Mouse (Mus musculus): Measurements from ENCODE around the gene Tmem120b. TPM values are rescaled to one million over a fixed set of nuclear protein-coding genes. Genes with fewer than 3 reads are reported as not detected.

Gene Tmem120b
- total and polyA plus RNA-seq, 3 experiments: 5.6 to 6.8 TPM; not detected in 1

DNA sequence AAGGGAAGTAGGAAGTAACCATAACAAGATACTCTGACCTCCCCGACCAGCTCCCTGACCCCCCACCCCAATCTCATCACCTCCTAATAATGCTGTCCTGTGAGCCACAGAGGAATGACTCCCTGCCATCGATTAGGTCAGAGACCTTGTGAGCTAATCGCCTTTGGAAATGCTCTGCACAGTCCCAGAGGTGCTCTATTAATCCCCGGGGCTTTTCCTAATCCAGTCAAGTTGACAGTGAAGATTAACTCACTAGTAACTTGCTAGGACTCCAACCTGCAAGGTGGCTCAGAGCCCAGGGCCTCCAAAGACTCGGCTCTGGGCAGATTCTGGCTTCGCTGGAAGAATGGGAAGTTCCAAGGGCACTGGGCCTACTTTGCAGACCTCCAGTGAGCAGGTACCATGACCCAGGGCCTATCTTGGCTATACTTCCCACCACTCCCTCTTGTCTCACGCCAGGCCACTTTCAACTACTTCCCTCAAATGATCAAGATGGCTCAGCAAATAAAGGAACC is 34.5 kb upstream of the Tmem120b start:
- Histone ChIP-seq H3K9me3 (replicated peaks; ENCODE audit: insufficient read depth, low read length) (no peaks in the 10 kb centered on the region), H3K79me2 (ENCODE audit: control insufficient read depth, insufficient read depth, low read length, poor library complexity) (no peaks in the 10 kb centered on the region), H3K9ac (ENCODE audit: control insufficient read depth, low read depth, low read length, poor library complexity, severe bottlenecking) (no peak overlapping the region), H3K4me1 (ENCODE audit: control insufficient read depth in 1 of 2, insufficient read depth in 2 of 2, low read length in 2 of 2) (peaks cover 2 to 27% of the 10 kb centered on the region in 2 experiments; a peak in 3 of 4 replicates), H3K27ac (ENCODE audit: control insufficient read depth, low read depth, low read length) (no peak overlapping the region), H3K36me3 (ENCODE audit: control insufficient read depth in 1 of 2, insufficient read depth in 2 of 2, low read length in 2 of 2) (peaks cover 0 to 8% of the 10 kb centered on the region in 2 experiments; a peak in 2 of 4 replicates), H3K27me3 (ENCODE audit: control insufficient read depth in 1 of 2, insufficient read depth in 2 of 2, low read length in 2 of 2) (no peaks in the 10 kb centered on the region), H3K4me3 (ENCODE audit: control insufficient read depth in 1 of 2, insufficient read depth in 1 of 2, low read depth in 2 of 2, low read length in 2 of 2) (no peak overlapping the region)
- TF ChIP-seq UBTF (IDR thresholded peaks at IDR 0.05; ENCODE audit: borderline replicate concordance, insufficient read depth, low read depth, low read length): no peak
- no peak for TF ChIP-seq SMC3 (IDR thresholded peaks at IDR 0.05; ENCODE audit: low read depth, low read length)
- TF ChIP-seq MYB (IDR thresholded peaks at IDR 0.05; ENCODE audit: low read depth, low read length): no peak
- TF ChIP-seq RCOR1 (IDR thresholded peaks at IDR 0.05; ENCODE audit: low read depth, low read length): no peak
- TF ChIP-seq TBP (IDR thresholded peaks at IDR 0.05; ENCODE audit: low read depth, low read length): no peak
- no peak for TF ChIP-seq MYC (IDR thresholded peaks at IDR 0.05; ENCODE audit: low read depth, low read length)
- no peak for TF ChIP-seq GABPA (IDR thresholded peaks at IDR 0.05; ENCODE audit: low read depth, low read length)
- TF ChIP-seq E2F4 (IDR thresholded peaks at IDR 0.05; ENCODE audit: borderline replicate concordance, low read depth, low read length): no peak
- DNase-seq (ENCODE audit: low read depth, low spot score): peak; percentile 34

DNA sequence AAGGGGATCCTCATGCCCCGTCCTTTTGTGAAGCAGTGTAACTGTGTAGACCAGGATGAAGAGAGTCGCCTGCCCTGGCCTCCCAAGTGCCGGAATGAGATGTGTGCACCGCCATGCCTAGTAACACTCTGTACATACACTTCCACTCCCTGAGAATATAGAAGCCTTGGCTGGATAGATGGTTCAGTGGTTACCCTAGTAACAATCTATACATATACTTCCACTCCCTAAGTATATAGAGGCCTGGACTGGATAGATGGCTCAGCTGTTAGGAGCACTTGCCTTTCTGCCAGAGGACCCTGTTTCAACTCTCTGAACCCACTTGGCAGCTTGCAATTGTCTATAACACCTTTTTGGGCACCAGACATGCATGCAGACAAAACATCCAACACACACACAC is 33.1 kb upstream of the Tmem120b start:
- no peak for TF ChIP-seq MEF2A (IDR thresholded peaks at IDR 0.05; ENCODE audit: extremely low read depth, insufficient replicate concordance, low read depth, low read length, poor library complexity, severe bottlenecking)
- no peak for TF ChIP-seq EP300 (IDR thresholded peaks at IDR 0.05; ENCODE audit: low read depth in 1 of 2, low read length in 2 of 2)
- TF ChIP-seq SIN3A (IDR thresholded peaks at IDR 0.05; ENCODE audit: low read length): no peak
- no peak for TF ChIP-seq NRF1 (IDR thresholded peaks at IDR 0.05; ENCODE audit: insufficient read depth, low read depth, low read length, poor library complexity, severe bottlenecking)
- TF ChIP-seq UBTF (IDR thresholded peaks at IDR 0.05; ENCODE audit: borderline replicate concordance, insufficient read depth, low read depth, low read length): no peak
- no peak for TF ChIP-seq CHD1 (IDR thresholded peaks at IDR 0.05; ENCODE audit: low read depth, low read length)
- no peak for TF ChIP-seq BHLHE40 (IDR thresholded peaks at IDR 0.05; ENCODE audit: borderline replicate concordance, low read depth, low read length)
- no peak for TF ChIP-seq HCFC1 (IDR thresholded peaks at IDR 0.05; ENCODE audit: low read depth, low read length)
- no peak for TF ChIP-seq KAT2A (conservative IDR thresholded peaks at IDR 0.05; ENCODE audit: low read depth, low read length)
- no peak overlapping the region for H3K4me3 ChIP-seq (ENCODE audit: control insufficient read depth in 1 of 2, insufficient read depth in 1 of 2, low read depth in 2 of 2, low read length in 2 of 2)
- peaks cover 2 to 30% of the 10 kb centered on the region in 2 experiments; a peak in 3 of 4 replicates for H3K4me1 ChIP-seq (ENCODE audit: control insufficient read depth in 1 of 2, insufficient read depth in 2 of 2, low read length in 2 of 2)
- DNase-seq (ENCODE audit: low read depth, low spot score): no peak
- peaks cover 0 to 10% of the 10 kb centered on the region in 2 experiments; a peak in 2 of 4 replicates for H3K36me3 ChIP-seq (ENCODE audit: control insufficient read depth in 1 of 2, insufficient read depth in 2 of 2, low read length in 2 of 2)
- no peaks in the 10 kb centered on the region for H3K9me3 ChIP-seq (replicated peaks; ENCODE audit: insufficient read depth, low read length)
- no peaks in the 10 kb centered on the region for H3K79me2 ChIP-seq (ENCODE audit: control insufficient read depth, insufficient read depth, low read length, poor library complexity)
- H3K27me3 ChIP-seq (ENCODE audit: control insufficient read depth in 1 of 2, insufficient read depth in 2 of 2, low read length in 2 of 2): no peaks in the 10 kb centered on the region
- no peak overlapping the region for H3K9ac ChIP-seq (ENCODE audit: control insufficient read depth, low read depth, low read length, poor library complexity, severe bottlenecking)
- H3K27ac ChIP-seq (ENCODE audit: control insufficient read depth, low read depth, low read length): no peak overlapping the region
